Mouse (Mus musculus) c-Kit-negative CD71-positive TER-119-positive erythroid progenitor cells, embryonic 14.5 days (primary cell): ENCODE measurements around the gene Gm15130.

ENCODE experiments used
- DNase-seq: peaks from one replicate; pipeline ENCODE4 v3.0.0-alpha.2; 2013; ENCODE audit warnings: low read depth, low spot score

Gm15130 gene

GRCm38 (mm10) chr2:111152836-111153235, at the start of gene Gm15130:
Gene Gm15130 (minus strand): TSS chr2:111152936.
- no peak for DNase-seq

DNA sequence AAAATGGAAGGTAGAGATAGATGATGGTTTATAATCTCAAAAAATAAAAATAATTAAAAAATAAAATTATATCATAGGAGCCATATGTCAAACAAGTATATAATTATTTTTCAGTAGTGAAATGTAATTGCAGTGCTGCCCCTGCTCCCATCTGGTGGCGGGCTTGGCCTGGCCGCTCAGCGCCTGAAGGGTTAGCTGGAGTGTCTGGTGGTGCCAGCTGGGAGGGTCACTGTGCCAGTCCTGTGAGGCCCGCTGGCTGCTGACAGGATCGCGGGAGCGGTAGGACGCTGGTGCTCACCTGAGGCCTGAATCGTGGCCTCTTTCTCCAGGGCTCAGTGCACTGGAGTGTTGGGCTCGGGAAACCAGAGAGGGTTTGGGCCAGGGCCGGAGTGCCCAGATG, 29.3 kb upstream of the Gm15130 start:
- DNase-seq, result no peak

DNA sequence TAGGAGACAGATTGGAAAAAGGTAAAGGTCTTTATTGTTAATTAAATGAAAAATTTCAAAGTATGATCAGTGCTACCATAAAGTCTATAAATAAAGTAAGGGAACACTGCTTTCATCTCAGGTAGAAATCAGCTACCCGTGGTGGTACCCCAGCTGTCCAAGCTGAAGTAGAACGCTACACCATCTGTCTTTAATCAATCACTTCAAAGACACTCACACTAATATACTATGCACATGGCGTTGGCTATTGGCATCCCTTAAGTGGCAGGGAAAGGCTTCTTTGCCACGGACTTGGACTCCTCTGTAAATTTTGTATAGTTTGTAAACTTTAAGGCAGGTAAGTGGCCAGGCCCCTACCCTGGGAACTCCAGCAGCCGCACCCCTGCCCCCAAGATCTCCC, 17.0 kb downstream of the Gm15130 start:
- no peak for DNase-seq

GRCm38 (mm10) chr2:111105882-111106281, 46.9 kb downstream of the Gm15130 start, which contains the start of gene Gm13941:
Gene Gm13941 (minus strand): TSS chr2:111105982.
- DNase-seq, result no peak
